In genomic region chr1:64105181-64105646, GRCm38 (mm10) we compare ENCODE assay signal across 21 mouse cellular contexts. TPM values are rescaled to one million over a fixed set of nuclear protein-coding genes. Genes with fewer than 3 reads are reported as not detected.
DNase-seq lines count a peak whose midpoint lies in the region; ATAC-seq and TF ChIP-seq lines count a peak whose summit lies in the region.
"Had no signal": no experiment of that assay in that cellular context is flagged by ENCODE, and none has a peak within 500 bp of the region (broad histone marks: within the 10 kb centered on the region; RNA-seq: fewer than 3 reads in every experiment).

No protein-coding gene starts in this region.

- no peak overlapping the region for H3K4me3 ChIP-seq in heart, postnatal 0 days (ENCODE audit: low read depth, low read length)
- H3K4me3 ChIP-seq in testis, adult 2 months (ENCODE audit: control insufficient read depth, low read depth, low read length), result peak overlapping the region; percentile 26; the same call in 1 of the 2 replicates
- H3K4me3 ChIP-seq in liver, embryonic 15.5 days (replicated peaks), result no peak overlapping the region
- H3K4me3 ChIP-seq in cerebellum, adult 2 months (replicated peaks; ENCODE audit: insufficient read depth, low read depth, low read length), result no peak overlapping the region
- H3K4me3 ChIP-seq in midbrain, embryonic 16.5 days (ENCODE audit: low read depth, low read length), result no peak overlapping the region
- H3K4me3 ChIP-seq: embryonic facial prominence, embryonic 10.5 days; erythroblast, embryonic 14.5 days; forebrain, embryonic 15.5 days; hindbrain, embryonic 10.5 days; neural tube, embryonic 15.5 days had no signal

- no peak for TF ChIP-seq POLR2A in testis, adult 2 months (IDR thresholded peaks at IDR 0.05; ENCODE audit: control insufficient read depth, low read depth, low read length)
- no peak for TF ChIP-seq POLR2A in cerebellum, adult 2 months (IDR thresholded peaks at IDR 0.05; ENCODE audit: borderline replicate concordance, insufficient read depth, low read length)

- no peaks in the 10 kb centered on the region for H3K27me3 ChIP-seq in heart, postnatal 0 days (ENCODE audit: control insufficient read depth, insufficient read depth, low read length)
- H3K27me3 ChIP-seq in testis, adult 2 months (ENCODE audit: control insufficient read depth, insufficient read depth, low read length), result no peaks in the 10 kb centered on the region
- no peaks in the 10 kb centered on the region for H3K27me3 ChIP-seq in liver, embryonic 15.5 days
- no peaks in the 10 kb centered on the region for H3K27me3 ChIP-seq in cerebellum, adult 2 months (ENCODE audit: control insufficient read depth, insufficient read depth, low read length)
- no peaks in the 10 kb centered on the region for H3K27me3 ChIP-seq in midbrain, embryonic 16.5 days (ENCODE audit: control insufficient read depth, insufficient read depth, low read depth, low read length)
- H3K27me3 ChIP-seq: forebrain, embryonic 15.5 days; neural tube, embryonic 15.5 days had no signal

- H3K27ac ChIP-seq in heart, postnatal 0 days (ENCODE audit: low read depth), result peak overlapping the region; percentile 40; the same call in 1 of the 2 replicates
- H3K27ac ChIP-seq in testis, adult 2 months (ENCODE audit: control insufficient read depth, insufficient read depth, low read depth, low read length), result no peak overlapping the region
- H3K27ac ChIP-seq in liver, embryonic 15.5 days (replicated peaks), result peak overlapping the region; percentile 29
- H3K27ac ChIP-seq in cerebellum, adult 2 months (ENCODE audit: insufficient read depth, low read length), result no peak overlapping the region
- no peak overlapping the region for H3K27ac ChIP-seq in midbrain, embryonic 16.5 days (ENCODE audit: low read length)
- H3K27ac ChIP-seq: forebrain, embryonic 15.5 days; hindbrain, embryonic 10.5 days; neural tube, embryonic 15.5 days had no signal

- no peak for ATAC-seq in heart, postnatal 0 days (ENCODE audit: insufficient read depth, low read depth)
- ATAC-seq in liver, embryonic 15.5 days (ENCODE audit: insufficient read depth), result peak; percentile 54
- ATAC-seq in midbrain, embryonic 16.5 days, result no peak
- ATAC-seq: forebrain, embryonic 15.5 days had no signal

- TF ChIP-seq CTCF in heart, postnatal 0 days (IDR thresholded peaks at IDR 0.05; ENCODE audit: low read depth), result no peak
- no peak for TF ChIP-seq CTCF in testis, adult 2 months (IDR thresholded peaks at IDR 0.05; ENCODE audit: control insufficient read depth, insufficient read depth, insufficient replicate concordance, low read depth, low read length)
- TF ChIP-seq CTCF in cerebellum, adult 2 months (IDR thresholded peaks at IDR 0.05; ENCODE audit: borderline replicate concordance, insufficient read depth, low read depth, low read length), result no peak

- H3K9me3 ChIP-seq in heart, postnatal 0 days (replicated peaks; ENCODE audit: control insufficient read depth, low read length), result no peaks in the 10 kb centered on the region
- H3K9me3 ChIP-seq in liver, embryonic 15.5 days (replicated peaks), result no peaks in the 10 kb centered on the region
- no peaks in the 10 kb centered on the region for H3K9me3 ChIP-seq in midbrain, embryonic 16.5 days (replicated peaks; ENCODE audit: control insufficient read depth, low read length, poor library complexity, severe bottlenecking)
- H3K9me3 ChIP-seq: embryonic facial prominence, embryonic 10.5 days; forebrain, embryonic 15.5 days; hindbrain, embryonic 10.5 days; neural tube, embryonic 15.5 days had no signal

- H3K4me2 ChIP-seq in heart, postnatal 0 days (ENCODE audit: low read depth, low read length), result no peak overlapping the region
- H3K4me2 ChIP-seq in liver, embryonic 15.5 days, result 0 out of 2 replicates have a peak overlapping the region, but pooled peaks have one; percentile 0
- no peak overlapping the region for H3K4me2 ChIP-seq in midbrain, embryonic 16.5 days (ENCODE audit: low read length)
- H3K4me2 ChIP-seq: forebrain, embryonic 15.5 days; heart, embryonic 11.5 days; midbrain, embryonic 11.5 days; neural tube, embryonic 15.5 days had no signal

- peaks cover 24% of the 10 kb centered on the region for H3K36me3 ChIP-seq in heart, postnatal 0 days (replicated peaks; ENCODE audit: control insufficient read depth, insufficient read depth, low read length)
- H3K36me3 ChIP-seq in testis, adult 2 months (ENCODE audit: control insufficient read depth, insufficient read depth, low read length), result no peaks in the 10 kb centered on the region
- no peaks in the 10 kb centered on the region for H3K36me3 ChIP-seq in liver, embryonic 15.5 days (replicated peaks)
- 0 out of 2 replicates have a peak, but pooled peaks cover 7% of the 10 kb centered on the region for H3K36me3 ChIP-seq in midbrain, embryonic 16.5 days (ENCODE audit: control insufficient read depth, insufficient read depth, low read length)
- H3K36me3 ChIP-seq: forebrain, embryonic 15.5 days had no signal

- TF ChIP-seq EP300 in heart, postnatal 0 days (IDR thresholded peaks at IDR 0.05; ENCODE audit: low read depth), result no peak

- no peak overlapping the region for H3K9ac ChIP-seq in heart, postnatal 0 days (replicated peaks; ENCODE audit: low read depth, low read length)
- H3K9ac ChIP-seq in liver, embryonic 15.5 days, result no peak overlapping the region
- no peak overlapping the region for H3K9ac ChIP-seq in midbrain, embryonic 16.5 days (ENCODE audit: low read depth, low read length)
- H3K9ac ChIP-seq: forebrain, embryonic 15.5 days; neural tube, embryonic 15.5 days had no signal

- WGBS in heart, postnatal 0 days, result 61% methylated on average over 7 of the region's 7 CpGs
- WGBS in liver, embryonic 15.5 days (ENCODE audit: insufficient replicate concordance), result 48% methylated on average over 7 of the region's 7 CpGs
- WGBS in cerebellum, adult 2 months, result 73% methylated on average over 7 of the region's 7 CpGs
- 88% methylated on average over 7 of the region's 7 CpGs for WGBS in midbrain, embryonic 16.5 days

- DNase-seq in heart, postnatal 0 days (ENCODE audit: low spot score), result no peak
- DNase-seq in heart, postnatal 4 days, result no peak
- no peak for DNase-seq in testis, postnatal 14 days (ENCODE audit: low spot score)
- DNase-seq in urinary bladder, postnatal 4 days (ENCODE audit: low spot score in 2 of 2), result no peak
- DNase-seq in cerebellum, adult 2 months, result no peak
- DNase-seq: adrenal gland, postnatal 36 days; cerebellum, postnatal 36 days; gastrocnemius, postnatal 10 days; kidney, postnatal 25 days; layer of hippocampus, adult 9-11 months; lung, adult 18-20 months had no signal

- H3K4me1 ChIP-seq in heart, postnatal 0 days (ENCODE audit: control insufficient read depth, insufficient read depth), result peaks cover 16% of the 10 kb centered on the region
- H3K4me1 ChIP-seq in testis, adult 2 months (ENCODE audit: control insufficient read depth, insufficient read depth, low read length), result no peaks in the 10 kb centered on the region
- peaks cover 31% of the 10 kb centered on the region for H3K4me1 ChIP-seq in liver, embryonic 15.5 days (replicated peaks)
- peaks cover 16% of the 10 kb centered on the region for H3K4me1 ChIP-seq in cerebellum, adult 2 months (ENCODE audit: control insufficient read depth, insufficient read depth, low read length)
- peaks cover 24% of the 10 kb centered on the region for H3K4me1 ChIP-seq in midbrain, embryonic 16.5 days (ENCODE audit: control insufficient read depth, insufficient read depth, low read length)

RNA-seq across cellular contexts. Expression of gene Klf7, which starts 16.9 kb away (rescaled TPM):
- 8.6 and 21.3 TPM in 2 replicates for total RNA-seq in heart, postnatal 0 days (2014; rRNA removed; ENCODE audit: low replicate concordance)
- 13.5 and 17.4 TPM in 2 replicates for polyA plus RNA-seq in heart, postnatal 0 days (2015; fragmentation: Nextera tagmentation; extraction: Ambion mirVana)
- 10 to 100 TPM; 29.4 to 29.6 TPM for total RNA-seq in heart, postnatal 4 days (2021)
- 1.1 and 2.5 TPM in 2 replicates for polyA plus RNA-seq in testis, adult 2 months (2012; rRNA removed)
- polyA plus RNA-seq in liver, embryonic 15.5 days (2015; fragmentation: Nextera tagmentation; extraction: Ambion mirVana), result 6.2 TPM in 2 replicates
- polyA plus RNA-seq in cerebellum, adult 2 months (2012; rRNA removed), result 19.7 and 21.5 TPM in 2 replicates
- polyA plus RNA-seq in midbrain, embryonic 16.5 days (2015; fragmentation: Nextera tagmentation; extraction: Ambion mirVana), result 130 and 135 TPM in 2 replicates

Comparison
In these comparisons a context has a peak if more than half of its experiments do, and no peak if none do; other contexts are left out.
1. H3K27ac ChIP-seq: peak in heart, postnatal 0 days (single experiment) and liver, embryonic 15.5 days (single experiment); none in testis, adult 2 months (single experiment), cerebellum, adult 2 months (single experiment) and midbrain, embryonic 16.5 days (single experiment).